Mouse (Mus musculus): ENCODE measurements around the gene Tpbg. TPM values are rescaled to one million over a fixed set of nuclear protein-coding genes. Genes with fewer than 3 reads are reported as not detected.
"Not testable (repeated sequence)": the region's sequence is repeated elsewhere in the genome, so short reads cannot be mapped to it uniquely, and the experiment has no call there.

Gene Tpbg
- 7.3 and 9.3 TPM in 2 replicates for polyA plus RNA-seq (2015; fragmentation: Nextera tagmentation; extraction: Ambion mirVana)

- peak within 1 kb of the TSS; percentile 66 for H3K4me3 ChIP-seq (replicated peaks)
- H3K27ac ChIP-seq, result peak within 1 kb of the TSS; percentile 73
- H3K27me3 ChIP-seq (replicated peaks), result 0 out of 2 replicates have a peak, but pooled peaks cover 2% of the 10 kb centered on the region
- under 1% methylated on average over 37 of the region's 39 CpGs for WGBS
- peaks cover 11% of the 10 kb centered on the region for H3K4me1 ChIP-seq (replicated peaks)
- H3K4me2 ChIP-seq (replicated peaks), result peak within 1 kb of the TSS; percentile 99
- peak within 1 kb of the TSS; percentile 67 for H3K9ac ChIP-seq
- no peaks in the 10 kb centered on the region for H3K36me3 ChIP-seq
- ATAC-seq, result peak; percentile 84
- no peaks in the 10 kb centered on the region for H3K9me3 ChIP-seq
Observed at GRCm38 (mm10) chr9:85842351-85843011, at the start of gene Tpbg. Gene Tpbg, plus strand, starts transcription at chr9:85842380.

GRCm38 (mm10) chr9:85801986-85802385, 40.2 kb upstream of the Tpbg start:
- not testable (repeated sequence) for ATAC-seq; H3K27ac ChIP-seq; H3K4me3 ChIP-seq (replicated peaks); H3K27me3 ChIP-seq (replicated peaks); H3K9ac ChIP-seq; H3K36me3 ChIP-seq; H3K4me2 ChIP-seq (replicated peaks); H3K9me3 ChIP-seq; H3K4me1 ChIP-seq (replicated peaks)
- WGBS, result 78% methylated on average over 2 of the region's 2 CpGs

- no peaks in the 10 kb centered on the region for H3K9me3 ChIP-seq
- no peak overlapping the region for H3K4me2 ChIP-seq (replicated peaks)
- no peak overlapping the region for H3K27ac ChIP-seq
- H3K36me3 ChIP-seq, result no peaks in the 10 kb centered on the region
- no peaks in the 10 kb centered on the region for H3K4me1 ChIP-seq (replicated peaks)
- H3K4me3 ChIP-seq (replicated peaks), result no peak overlapping the region
- ATAC-seq, result no peak
- no peaks in the 10 kb centered on the region for H3K27me3 ChIP-seq (replicated peaks)
- WGBS, result 85% methylated on average over 4 of the region's 4 CpGs
- no peak overlapping the region for H3K9ac ChIP-seq
Observed at GRCm38 (mm10) chr9:85802563-85802962, 39.6 kb upstream of the Tpbg start.

- Histone ChIP-seq H3K4me2 (replicated peaks) (no peak overlapping the region), H3K27me3 (replicated peaks) (no peaks in the 10 kb centered on the region), H3K27ac (no peak overlapping the region), H3K4me1 (replicated peaks) (no peaks in the 10 kb centered on the region), H3K36me3 (no peaks in the 10 kb centered on the region), H3K9me3 (no peaks in the 10 kb centered on the region), H3K4me3 (replicated peaks) (no peak overlapping the region), H3K9ac (no peak overlapping the region)
- WGBS, result 88% methylated on average over 6 of the region's 6 CpGs
- no peak for ATAC-seq
Observed at GRCm38 (mm10) chr9:85806411-85806810, 35.8 kb upstream of the Tpbg start.

- ATAC-seq, result no peak
- no peak overlapping the region for H3K4me3 ChIP-seq (replicated peaks)
- no peaks in the 10 kb centered on the region for H3K9me3 ChIP-seq
- 83% methylated on average over 3 of the region's 3 CpGs for WGBS
- no peak overlapping the region for H3K9ac ChIP-seq
- no peaks in the 10 kb centered on the region for H3K36me3 ChIP-seq
- H3K27me3 ChIP-seq (replicated peaks), result no peaks in the 10 kb centered on the region
- no peaks in the 10 kb centered on the region for H3K4me1 ChIP-seq (replicated peaks)
- H3K4me2 ChIP-seq (replicated peaks), result no peak overlapping the region
- no peak overlapping the region for H3K27ac ChIP-seq
Observed at GRCm38 (mm10) chr9:85809246-85809645, 32.9 kb upstream of the Tpbg start.

- ATAC-seq, result no peak
- H3K27ac ChIP-seq, result no peak overlapping the region
- H3K4me2 ChIP-seq (replicated peaks), result no peak overlapping the region
- H3K36me3 ChIP-seq, result no peaks in the 10 kb centered on the region
- no peak overlapping the region for H3K9ac ChIP-seq
- no peaks in the 10 kb centered on the region for H3K4me1 ChIP-seq (replicated peaks)
- no peaks in the 10 kb centered on the region for H3K27me3 ChIP-seq (replicated peaks)
- WGBS, result 91% methylated on average over 11 of the region's 11 CpGs
- no peaks in the 10 kb centered on the region for H3K9me3 ChIP-seq
- no peak overlapping the region for H3K4me3 ChIP-seq (replicated peaks)
Observed at GRCm38 (mm10) chr9:85820829-85821228, 21.4 kb upstream of the Tpbg start.

GRCm38 (mm10) chr9:85835521-85836425, 6.4 kb upstream of the Tpbg start:
- no peaks in the 10 kb centered on the region for H3K4me1 ChIP-seq (replicated peaks)
- H3K9me3 ChIP-seq, result no peaks in the 10 kb centered on the region
- no peak overlapping the region for H3K4me3 ChIP-seq (replicated peaks)
- H3K4me2 ChIP-seq (replicated peaks), result no peak overlapping the region
- no peak overlapping the region for H3K9ac ChIP-seq
- H3K36me3 ChIP-seq, result no peaks in the 10 kb centered on the region
- H3K27me3 ChIP-seq (replicated peaks), result no peaks in the 10 kb centered on the region
- 83% methylated on average over 17 of the region's 17 CpGs for WGBS
- H3K27ac ChIP-seq, result no peak overlapping the region
- ATAC-seq, result no peak

- H3K9me3 ChIP-seq, result no peaks in the 10 kb centered on the region
- ATAC-seq, result no peak
- H3K4me3 ChIP-seq (replicated peaks), result no peak overlapping the region
- no peaks in the 10 kb centered on the region for H3K36me3 ChIP-seq
- H3K4me1 ChIP-seq (replicated peaks), result peaks cover 11% of the 10 kb centered on the region
- H3K4me2 ChIP-seq (replicated peaks), result no peak overlapping the region
- H3K27me3 ChIP-seq (replicated peaks), result 0 out of 2 replicates have a peak, but pooled peaks cover 2% of the 10 kb centered on the region
- H3K27ac ChIP-seq, result no peak overlapping the region
- no peak overlapping the region for H3K9ac ChIP-seq
- WGBS, result 43% methylated on average over 3 of the region's 3 CpGs
Observed at GRCm38 (mm10) chr9:85839626-85840025, 2.6 kb upstream of the Tpbg start.

- Histone ChIP-seq H3K9me3 (no peaks in the 10 kb centered on the region), H3K4me3 (replicated peaks) (peak overlapping the region; percentile 66), H3K9ac (peak overlapping the region; percentile 67; the same call in 1 of the 2 replicates), H3K27me3 (replicated peaks) (0 out of 2 replicates have a peak, but pooled peaks cover 2% of the 10 kb centered on the region), H3K4me2 (replicated peaks) (peak overlapping the region; percentile 99), H3K4me1 (replicated peaks) (peaks cover 11% of the 10 kb centered on the region), H3K36me3 (no peaks in the 10 kb centered on the region), H3K27ac (0 out of 2 replicates have a peak overlapping the region, but pooled peaks have one; percentile 73)
- WGBS, result under 1% methylated on average over 16 of the region's 16 CpGs
- peak; percentile 30; the same call in 1 of the 2 replicates for ATAC-seq
Observed at GRCm38 (mm10) chr9:85841891-85842290, 289 bp upstream of the Tpbg start.

GRCm38 (mm10) chr9:85843031-85843890, 1.1 kb downstream of the Tpbg start:
- peak overlapping the region; percentile 73 for H3K27ac ChIP-seq
- H3K4me3 ChIP-seq (replicated peaks), result peak overlapping the region; percentile 66
- under 1% methylated on average over 62 of the region's 65 CpGs for WGBS
- H3K9me3 ChIP-seq, result no peaks in the 10 kb centered on the region
- peak overlapping the region; percentile 99 for H3K4me2 ChIP-seq (replicated peaks)
- H3K9ac ChIP-seq, result peak overlapping the region; percentile 67
- 0 out of 2 replicates have a peak, but pooled peaks cover 2% of the 10 kb centered on the region for H3K27me3 ChIP-seq (replicated peaks)
- ATAC-seq, result peak; percentile 74
- no peaks in the 10 kb centered on the region for H3K36me3 ChIP-seq
- H3K4me1 ChIP-seq (replicated peaks), result peaks cover 11% of the 10 kb centered on the region

- Histone ChIP-seq H3K4me1 (replicated peaks) (peaks cover 11% of the 10 kb centered on the region), H3K36me3 (no peaks in the 10 kb centered on the region), H3K27ac (no peak overlapping the region), H3K4me3 (replicated peaks) (peak overlapping the region; percentile 66), H3K9ac (peak overlapping the region; percentile 67), H3K9me3 (no peaks in the 10 kb centered on the region), H3K4me2 (replicated peaks) (peak overlapping the region; percentile 99), H3K27me3 (replicated peaks) (0 out of 2 replicates have a peak, but pooled peaks cover 2% of the 10 kb centered on the region)
- 4% methylated on average over 80 of the region's 80 CpGs for WGBS
- ATAC-seq, result peak; percentile 57
Observed at GRCm38 (mm10) chr9:85843891-85844646, 1.9 kb downstream of the Tpbg start.

Measured in intestine, embryonic 15.5 days (tissue).